Mouse (Mus musculus) thymus, adult 2 months (tissue): ENCODE results near the gene Zfp710.

Experiments
- CTCF ChIP-seq: fragments of 200-500 bp; IDR thresholded peaks from 2 replicates; pipeline ENCODE4 v1.5.1; 2012; ENCODE audit warnings: mild to moderate bottlenecking, control low read depth, low read length, moderate library complexity, borderline replicate concordance; ENCODE audit not compliant: control insufficient read depth, poor library complexity, insufficient read depth; ENCODE audit errors: extremely low read depth
- POLR2A ChIP-seq: fragments of 200-500 bp; IDR thresholded peaks from 2 replicates; pipeline ENCODE4 v1.6.1; 2012; ENCODE audit warnings: mild to moderate bottlenecking, low read length, control low read depth, moderate library complexity; ENCODE audit not compliant: control insufficient read depth, poor library complexity, insufficient read depth; ENCODE audit errors: extremely low read depth

- TF ChIP-seq CTCF (no peak), POLR2A (no peak)
Observed at GRCm38 (mm10) chr7:80076961-80077716, 52.5 kb downstream of the Zfp710 start.
